Comparison of ENCODE assay signal across 27 mouse cellular contexts in genomic region chr10:97189696-97190095, GRCm38 (mm10).
"Had no signal": no experiment of that assay in that cellular context is flagged by ENCODE, and none has a peak within 500 bp of the region (broad histone marks: within the 10 kb centered on the region; RNA-seq: fewer than 3 reads in every experiment).

No protein-coding gene starts in this region.

- H3K9ac ChIP-seq: embryonic facial prominence, embryonic 12.5 days; embryonic facial prominence, embryonic 13.5 days; embryonic facial prominence, embryonic 15.5 days; forebrain, embryonic 12.5 days; forebrain, embryonic 13.5 days; forebrain, embryonic 15.5 days; forebrain, postnatal 0 days had no signal

- H3K4me1 ChIP-seq: embryonic facial prominence, embryonic 10.5 days; embryonic facial prominence, embryonic 12.5 days; embryonic facial prominence, embryonic 13.5 days; embryonic facial prominence, embryonic 15.5 days; forebrain, embryonic 10.5 days; forebrain, embryonic 12.5 days; forebrain, embryonic 13.5 days; forebrain, embryonic 15.5 days had no signal

- H3K27me3 ChIP-seq: embryonic facial prominence, embryonic 12.5 days; embryonic facial prominence, embryonic 13.5 days; embryonic facial prominence, embryonic 15.5 days; forebrain, embryonic 12.5 days; forebrain, embryonic 13.5 days; forebrain, embryonic 15.5 days had no signal

- H3K36me3 ChIP-seq: embryonic facial prominence, embryonic 10.5 days; embryonic facial prominence, embryonic 12.5 days; embryonic facial prominence, embryonic 13.5 days; embryonic facial prominence, embryonic 15.5 days; forebrain, embryonic 10.5 days; forebrain, embryonic 12.5 days; forebrain, embryonic 15.5 days had no signal

- H3K4me3 ChIP-seq: embryonic facial prominence, embryonic 10.5 days; embryonic facial prominence, embryonic 12.5 days; embryonic facial prominence, embryonic 13.5 days; embryonic facial prominence, embryonic 15.5 days; erythroblast, embryonic 14.5 days; forebrain, embryonic 10.5 days; forebrain, embryonic 12.5 days; forebrain, embryonic 13.5 days; forebrain, embryonic 15.5 days; gastrocnemius, adult 2 months; heart, adult 2 months had no signal

- H3K27ac ChIP-seq: embryonic facial prominence, embryonic 10.5 days; embryonic facial prominence, embryonic 12.5 days; embryonic facial prominence, embryonic 13.5 days; embryonic facial prominence, embryonic 15.5 days; forebrain, embryonic 10.5 days; forebrain, embryonic 12.5 days; forebrain, embryonic 13.5 days; forebrain, embryonic 15.5 days; gastrocnemius, adult 2 months; heart, adult 2 months had no signal

- DNase-seq: cerebellum, adult 8-10 months; cerebellum, adult 9-10 months; cerebellum, adult 9-11 months; cerebellum, postnatal 10 days; cerebellum, postnatal 14 days; cerebellum, postnatal 25 days; cerebellum, postnatal 36 days; forebrain, postnatal 0 days; gastrocnemius, adult 2 months; gastrocnemius, postnatal 10 days; gastrocnemius, postnatal 14 days; gastrocnemius, postnatal 25 days; gastrocnemius, postnatal 36 days; heart, adult 11 months; heart, adult 18-20 months; heart, adult 2 months had no signal

- H3K9me3 ChIP-seq: embryonic facial prominence, embryonic 10.5 days; embryonic facial prominence, embryonic 13.5 days; embryonic facial prominence, embryonic 15.5 days; forebrain, embryonic 10.5 days; forebrain, embryonic 12.5 days; forebrain, embryonic 13.5 days; forebrain, embryonic 15.5 days had no signal

- ATAC-seq: forebrain, embryonic 13.5 days; forebrain, embryonic 14.5 days; forebrain, embryonic 15.5 days; forebrain, embryonic 16.5 days; forebrain, postnatal 0 days had no signal

- H3K4me2 ChIP-seq: embryonic facial prominence, embryonic 12.5 days; embryonic facial prominence, embryonic 13.5 days; embryonic facial prominence, embryonic 15.5 days; forebrain, embryonic 12.5 days; forebrain, embryonic 13.5 days; forebrain, embryonic 15.5 days had no signal
